Mouse (Mus musculus): ENCODE measurements around the gene Ak5. TPM values are rescaled to one million over a fixed set of nuclear protein-coding genes. Genes with fewer than 3 reads are reported as not detected.
A peak's percentile ranks its signal among the peaks of the same experiment; 100 is the strongest.
"Not testable (repeated sequence)": the region's sequence is repeated elsewhere in the genome, so short reads cannot be mapped to it uniquely, and the experiment has no call there.

Ak5 gene
- polyA plus RNA-seq, 1 experiment from 2014 or later: 0.33 TPM

DNA sequence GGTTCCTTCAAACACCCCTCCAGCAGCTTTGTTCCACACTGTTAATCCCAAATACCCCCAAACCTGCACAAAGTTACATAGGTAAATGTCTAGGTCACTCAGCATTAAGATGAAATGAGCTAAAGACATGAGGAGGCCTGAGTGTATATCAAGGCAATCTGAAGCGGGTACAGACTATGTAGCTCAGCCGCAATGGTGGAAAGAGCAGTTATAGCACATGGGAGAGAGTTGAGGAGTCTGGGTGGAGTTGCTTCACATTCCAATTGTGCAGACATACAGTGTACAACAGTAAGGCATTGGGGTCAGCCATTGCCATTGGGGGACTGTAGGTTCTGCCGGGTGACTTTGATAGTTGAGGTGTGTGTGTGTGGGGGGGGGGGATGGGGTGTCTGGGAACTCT, 203.7 kb downstream of the Ak5 start:
- WGBS: 100% methylated on average over 3 of the region's 3 CpGs
- Histone ChIP-seq H3K9me3 (ENCODE audit: control insufficient read depth, low read length) (no peaks in the 10 kb centered on the region), H3K4me3 (ENCODE audit: low read depth, low read length) (no peak overlapping the region), H3K36me3 (ENCODE audit: control insufficient read depth, insufficient read depth, low read length) (no peaks in the 10 kb centered on the region), H3K9ac (ENCODE audit: low read length) (no peak overlapping the region), H3K4me1 (ENCODE audit: control insufficient read depth, insufficient read depth, low read length) (no peaks in the 10 kb centered on the region), H3K27ac (ENCODE audit: low read depth, low read length) (no peak overlapping the region), H3K27me3 (ENCODE audit: control insufficient read depth, insufficient read depth, low read length) (no peaks in the 10 kb centered on the region), H3K4me2 (no peak overlapping the region)
- ATAC-seq (ENCODE audit: low FRiP score) (no peak), DNase-seq (ENCODE audit: low spot score, missing footprints) (peak; percentile 71)

DNA sequence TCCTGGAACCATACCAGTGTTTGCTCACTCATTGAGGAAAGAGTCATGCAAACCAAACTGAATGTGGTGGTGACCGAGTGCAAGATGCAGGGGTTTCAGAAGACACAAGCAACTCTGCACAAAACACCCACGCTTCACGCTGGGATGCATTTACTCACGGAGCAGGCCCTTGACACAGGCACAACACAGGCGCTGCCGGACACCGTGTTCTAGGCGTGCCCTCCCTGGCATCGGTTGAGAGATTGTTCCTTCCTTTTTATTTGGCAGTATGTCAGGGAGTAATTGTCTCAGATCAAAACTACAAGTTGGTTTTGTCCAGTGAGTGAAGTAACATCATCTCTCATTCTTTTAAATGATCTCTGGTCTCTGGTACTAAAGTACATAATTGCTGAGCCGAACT, 205.3 kb downstream of the Ak5 start:
- Histone ChIP-seq H3K27ac (ENCODE audit: low read depth, low read length) (no peak overlapping the region), H3K9me3 (ENCODE audit: control insufficient read depth, low read length) (no peaks in the 10 kb centered on the region), H3K36me3 (ENCODE audit: control insufficient read depth, insufficient read depth, low read length) (no peaks in the 10 kb centered on the region), H3K4me2 (no peak overlapping the region), H3K4me3 (ENCODE audit: low read depth, low read length) (no peak overlapping the region), H3K27me3 (ENCODE audit: control insufficient read depth, insufficient read depth, low read length) (no peaks in the 10 kb centered on the region), H3K4me1 (ENCODE audit: control insufficient read depth, insufficient read depth, low read length) (no peaks in the 10 kb centered on the region), H3K9ac (ENCODE audit: low read length) (no peak overlapping the region)
- WGBS: 96% methylated on average over 10 of the region's 10 CpGs
- ATAC-seq (ENCODE audit: low FRiP score): no peak
- peak; percentile 33 for DNase-seq (ENCODE audit: low spot score, missing footprints)

GRCm38 (mm10) chr3:152462038-152462547, 206.1 kb downstream of the Ak5 start:
- Histone ChIP-seq H3K4me2 (no peak overlapping the region), H3K4me3 (ENCODE audit: low read depth, low read length) (no peak overlapping the region), H3K4me1 (ENCODE audit: control insufficient read depth, insufficient read depth, low read length) (no peaks in the 10 kb centered on the region), H3K27ac (ENCODE audit: low read depth, low read length) (no peak overlapping the region), H3K9me3 (ENCODE audit: control insufficient read depth, low read length) (no peaks in the 10 kb centered on the region), H3K9ac (ENCODE audit: low read length) (no peak overlapping the region), H3K36me3 (ENCODE audit: control insufficient read depth, insufficient read depth, low read length) (peaks cover 4% of the 10 kb centered on the region), H3K27me3 (ENCODE audit: control insufficient read depth, insufficient read depth, low read length) (no peaks in the 10 kb centered on the region)
- ATAC-seq (ENCODE audit: low FRiP score) (no peak), DNase-seq (ENCODE audit: low spot score, missing footprints) (peak; percentile 80)
- WGBS: 93% methylated on average over 10 of the region's 10 CpGs

- ATAC-seq (ENCODE audit: low FRiP score): no peak
- no peak overlapping the region for H3K4me3 ChIP-seq (ENCODE audit: low read depth, low read length)
- no peak overlapping the region for H3K9ac ChIP-seq (ENCODE audit: low read length)
- WGBS: 66% methylated on average over 4 of the region's 4 CpGs
- no peaks in the 10 kb centered on the region for H3K27me3 ChIP-seq (ENCODE audit: control insufficient read depth, insufficient read depth, low read length)
- H3K4me1 ChIP-seq (ENCODE audit: control insufficient read depth, insufficient read depth, low read length): no peaks in the 10 kb centered on the region
- H3K9me3 ChIP-seq (ENCODE audit: control insufficient read depth, low read length): no peaks in the 10 kb centered on the region
- no peak for DNase-seq (ENCODE audit: low spot score, missing footprints)
- no peak overlapping the region for H3K27ac ChIP-seq (ENCODE audit: low read depth, low read length)
- peaks cover 7% of the 10 kb centered on the region for H3K36me3 ChIP-seq (ENCODE audit: control insufficient read depth, insufficient read depth, low read length)
- H3K4me2 ChIP-seq: no peak overlapping the region
Observed at GRCm38 (mm10) chr3:152460802-152461201, 207.4 kb downstream of the Ak5 start.

DNA sequence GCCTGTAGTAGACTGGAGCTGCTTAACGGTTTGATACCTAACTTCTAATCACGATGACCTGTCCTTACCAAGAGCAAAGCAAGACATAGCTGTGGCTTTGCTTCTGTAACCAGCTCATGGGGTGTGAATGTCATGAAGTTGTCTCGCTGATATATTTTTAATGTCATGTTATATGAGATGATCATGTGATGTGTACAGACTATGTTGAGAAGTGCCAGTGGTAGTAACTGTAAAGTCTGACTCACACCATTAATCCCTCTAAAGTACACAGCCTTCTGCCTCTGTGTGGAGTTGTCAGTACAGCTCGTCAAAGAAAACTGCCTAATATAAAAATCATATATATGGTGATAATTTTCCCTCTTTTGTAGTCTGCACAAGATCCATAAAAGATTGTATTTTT, 209.3 kb downstream of the Ak5 start:
- 96% methylated on average over 4 of the region's 4 CpGs for WGBS
- H3K4me1 ChIP-seq (ENCODE audit: control insufficient read depth, insufficient read depth, low read length); H3K27ac ChIP-seq (ENCODE audit: low read depth, low read length); H3K36me3 ChIP-seq (ENCODE audit: control insufficient read depth, insufficient read depth, low read length); DNase-seq (ENCODE audit: low spot score, missing footprints); H3K9me3 ChIP-seq (ENCODE audit: control insufficient read depth, low read length); H3K4me2 ChIP-seq; H3K27me3 ChIP-seq (ENCODE audit: control insufficient read depth, insufficient read depth, low read length); ATAC-seq (ENCODE audit: low FRiP score); H3K4me3 ChIP-seq (ENCODE audit: low read depth, low read length); H3K9ac ChIP-seq (ENCODE audit: low read length): not testable (repeated sequence)

DNA sequence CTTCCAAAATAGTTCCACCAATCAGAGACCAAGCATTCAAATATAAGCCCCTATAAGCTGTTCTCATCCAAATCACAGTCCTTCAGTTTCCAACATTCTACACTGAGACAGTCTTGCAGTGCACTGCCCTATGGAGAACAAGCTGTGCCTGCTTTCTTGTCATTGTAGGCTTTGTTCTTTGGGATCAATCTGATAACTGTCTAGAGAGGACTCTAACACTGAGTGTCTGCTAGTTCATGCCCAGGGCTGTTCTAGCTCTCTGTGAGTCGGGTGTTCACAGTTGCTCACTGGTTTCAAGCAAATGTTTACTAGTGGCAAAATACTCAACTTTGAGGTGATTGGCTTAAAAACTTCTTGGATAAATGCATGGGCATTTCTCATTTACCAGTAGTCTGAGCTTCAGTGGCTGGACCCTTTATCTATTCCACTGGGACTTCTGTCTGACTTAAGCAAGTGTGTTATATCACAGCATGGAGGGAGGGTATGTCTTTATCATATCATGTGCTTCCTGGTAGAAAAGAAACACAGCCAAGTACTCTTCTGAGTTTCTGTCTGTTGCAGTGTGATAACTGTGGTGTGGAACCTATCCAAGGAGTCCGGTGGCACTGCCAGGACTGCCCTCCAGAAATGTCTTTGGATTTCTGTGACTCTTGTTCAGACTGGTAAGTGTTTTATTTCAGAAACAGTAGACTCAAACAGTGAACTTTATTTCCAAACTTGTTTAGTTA, 210.7 kb downstream of the Ak5 start:
- Histone ChIP-seq H3K4me3 (ENCODE audit: low read depth, low read length) (no peak overlapping the region), H3K4me1 (ENCODE audit: control insufficient read depth, insufficient read depth, low read length) (no peaks in the 10 kb centered on the region), H3K9ac (ENCODE audit: low read length) (no peak overlapping the region), H3K27ac (ENCODE audit: low read depth, low read length) (no peak overlapping the region), H3K27me3 (ENCODE audit: control insufficient read depth, insufficient read depth, low read length) (no peaks in the 10 kb centered on the region), H3K36me3 (ENCODE audit: control insufficient read depth, insufficient read depth, low read length) (peaks cover 8% of the 10 kb centered on the region), H3K9me3 (ENCODE audit: control insufficient read depth, low read length) (no peaks in the 10 kb centered on the region), H3K4me2 (no peak overlapping the region)
- 96% methylated on average over 2 of the region's 2 CpGs for WGBS
- DNase-seq (ENCODE audit: low spot score, missing footprints) (no peak), ATAC-seq (ENCODE audit: low FRiP score) (no peak)

DNA sequence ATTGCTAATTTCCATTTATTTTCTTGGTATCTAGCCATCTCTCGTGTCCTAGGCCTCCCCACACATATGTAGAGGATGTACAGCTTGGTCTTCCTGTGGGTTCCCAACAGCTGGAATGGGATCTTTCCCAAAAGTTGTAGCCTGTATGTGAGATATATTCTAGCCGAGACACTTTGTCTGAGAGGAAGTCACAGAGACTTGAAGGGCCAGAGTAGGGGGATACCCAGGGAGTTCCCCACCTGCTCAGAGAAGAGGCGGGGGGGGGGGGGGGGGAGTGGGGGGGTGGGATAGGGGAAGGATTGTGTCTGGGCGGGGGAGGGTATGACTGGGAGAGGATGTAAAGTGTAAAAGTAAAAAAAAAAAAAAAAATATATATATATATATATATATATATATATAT, 215.0 kb downstream of the Ak5 start:
- H3K9ac ChIP-seq (ENCODE audit: low read length): no peak overlapping the region
- ATAC-seq (ENCODE audit: low FRiP score): no peak
- no peak overlapping the region for H3K27ac ChIP-seq (ENCODE audit: low read depth, low read length)
- H3K4me1 ChIP-seq (ENCODE audit: control insufficient read depth, insufficient read depth, low read length): no peaks in the 10 kb centered on the region
- 93% methylated on average over 3 of the region's 4 CpGs for WGBS
- no peak overlapping the region for H3K4me3 ChIP-seq (ENCODE audit: low read depth, low read length)
- no peak for DNase-seq (ENCODE audit: low spot score, missing footprints)
- peaks cover 16% of the 10 kb centered on the region for H3K36me3 ChIP-seq (ENCODE audit: control insufficient read depth, insufficient read depth, low read length)
- no peaks in the 10 kb centered on the region for H3K27me3 ChIP-seq (ENCODE audit: control insufficient read depth, insufficient read depth, low read length)
- no peaks in the 10 kb centered on the region for H3K9me3 ChIP-seq (ENCODE audit: control insufficient read depth, low read length)
- H3K4me2 ChIP-seq: no peak overlapping the region

- 94% methylated on average over 1 of the region's 1 CpGs for WGBS
- Histone ChIP-seq H3K4me2 (no peak overlapping the region), H3K9me3 (ENCODE audit: control insufficient read depth, low read length) (no peaks in the 10 kb centered on the region), H3K36me3 (ENCODE audit: control insufficient read depth, insufficient read depth, low read length) (peaks cover 7% of the 10 kb centered on the region; the same call in 1 of the 2 replicates), H3K4me3 (ENCODE audit: low read depth, low read length) (no peak overlapping the region), H3K27ac (ENCODE audit: low read depth, low read length) (no peak overlapping the region), H3K27me3 (ENCODE audit: control insufficient read depth, insufficient read depth, low read length) (no peaks in the 10 kb centered on the region), H3K9ac (ENCODE audit: low read length) (no peak overlapping the region), H3K4me1 (ENCODE audit: control insufficient read depth, insufficient read depth, low read length) (no peaks in the 10 kb centered on the region)
- DNase-seq (ENCODE audit: low spot score, missing footprints): no peak
- ATAC-seq (ENCODE audit: low FRiP score): no peak
Observed at GRCm38 (mm10) chr3:152446966-152447365, 221.2 kb downstream of the Ak5 start.

- no peak for DNase-seq (ENCODE audit: low spot score, missing footprints)
- 0 out of 2 replicates have a peak, but pooled peaks cover 2% of the 10 kb centered on the region for H3K36me3 ChIP-seq (ENCODE audit: control insufficient read depth, insufficient read depth, low read length)
- H3K9me3 ChIP-seq (ENCODE audit: control insufficient read depth, low read length): no peaks in the 10 kb centered on the region
- H3K27me3 ChIP-seq (ENCODE audit: control insufficient read depth, insufficient read depth, low read length): no peaks in the 10 kb centered on the region
- H3K4me2 ChIP-seq: no peak overlapping the region
- H3K4me1 ChIP-seq (ENCODE audit: control insufficient read depth, insufficient read depth, low read length): no peaks in the 10 kb centered on the region
- no peak overlapping the region for H3K4me3 ChIP-seq (ENCODE audit: low read depth, low read length)
- no peak for ATAC-seq (ENCODE audit: low FRiP score)
- WGBS: 89% methylated on average over 3 of the region's 3 CpGs
- H3K27ac ChIP-seq (ENCODE audit: low read depth, low read length): no peak overlapping the region
- H3K9ac ChIP-seq (ENCODE audit: low read length): no peak overlapping the region
Observed at GRCm38 (mm10) chr3:152444114-152444513, 224.0 kb downstream of the Ak5 start.

Data from midbrain, embryonic 11.5 days (tissue).